Mouse (Mus musculus) duodenum, adult 2 months (tissue): ENCODE data around the gene Ankrd54. TPM values are rescaled to one million over a fixed set of nuclear protein-coding genes. Genes with fewer than 3 reads are reported as not detected.

Experiments used
- polyA plus RNA-seq: library from polyadenylated mRNA; depleted of rRNA; stranded (reverse); fragments of >200 nt; gene quantifications from 2 replicates; pipeline ENCODE4 v1.2.3, GENCODE M21; 2012; ENCODE audit warnings: low replicate concordance; rRNA removed

Gene Ankrd54
- 138 and 175 TPM in 2 replicates for polyA plus RNA-seq

GRCm38 (mm10) chr15:79062376-79063159 lies at the start of gene Ankrd54:
TSS of gene Ankrd54 (minus strand) at chr15:79062893.

GRCm38 (mm10) chr15:79108421-79109320 lies 46.0 kb upstream of the Ankrd54 start, which contains the start of gene Micall1:
TSS of gene Micall1 (plus strand) at chr15:79108898.

GRCm38 (mm10) chr15:79074913-79075532 lies 12.3 kb upstream of the Ankrd54 start, which contains the start of gene Eif3l:
TSS of gene Eif3l (plus strand) at chr15:79075179.

DNA sequence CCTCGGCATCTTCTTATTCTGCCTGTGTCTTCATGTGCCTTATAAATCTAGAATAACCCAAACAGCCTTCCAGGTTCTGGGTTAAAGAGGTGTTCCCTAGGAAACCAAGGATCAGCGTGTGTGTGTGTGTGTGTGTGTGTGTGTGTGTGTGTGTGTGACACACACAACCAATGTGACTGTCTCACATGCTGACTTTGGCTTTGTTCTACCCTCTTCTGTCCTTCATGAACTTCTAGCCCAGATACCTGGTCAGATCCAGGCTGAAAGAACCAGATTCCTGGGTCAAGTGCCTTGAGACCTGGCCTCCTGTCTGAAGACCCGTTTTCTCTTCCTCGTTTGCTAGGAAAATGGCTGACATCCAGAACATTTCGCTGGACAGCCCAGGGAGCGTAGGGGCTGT lies 21.1 kb downstream of the Ankrd54 start, which contains the start of gene Galr3:
Gene Galr3, plus strand, starts transcription at position 301 of the 400 bp plus-strand sequence.

GRCm38 (mm10) chr15:79028237-79028738 lies 34.4 kb downstream of the Ankrd54 start, which contains the start of gene H1f0:
TSS of gene H1f0 (plus strand) at chr15:79028450.

Other genes with a start within 250 kb of the Ankrd54 start
- 22.7 and 43.2 TPM in 2 replicates for gene Cdc42ep1, start 220.3 kb downstream of the Ankrd54 start, polyA plus RNA-seq
- 1,850 and 2,238 TPM in 2 replicates for gene Lgals2, start 207.4 kb downstream of the Ankrd54 start, polyA plus RNA-seq
- 106 and 145 TPM in 2 replicates for gene Gga1, start 185.7 kb downstream of the Ankrd54 start, polyA plus RNA-seq
- gene Gm49510, start 163.2 kb downstream of the Ankrd54 start, polyA plus RNA-seq: 0.12 and 0.13 TPM in 2 replicates
- gene Sh3bp1, start 163.1 kb downstream of the Ankrd54 start, polyA plus RNA-seq: 58.0 and 64.8 TPM in 2 replicates
- gene Pdxp, start 149.0 kb downstream of the Ankrd54 start, polyA plus RNA-seq: 3.9 and 4.0 TPM in 2 replicates
- 75.9 and 89.4 TPM in 2 replicates for gene Lgals1, start 136.2 kb downstream of the Ankrd54 start, polyA plus RNA-seq
- gene Nol12, start 128.0 kb downstream of the Ankrd54 start, polyA plus RNA-seq: 11.1 and 12.5 TPM in 2 replicates
- 49.7 and 55.3 TPM in 2 replicates for gene Triobp, start 115.2 kb downstream of the Ankrd54 start, polyA plus RNA-seq
- 146 and 201 TPM in 2 replicates for gene H1f0, start 34.4 kb downstream of the Ankrd54 start, polyA plus RNA-seq
- 8.1 and 19.3 TPM in 2 replicates for gene Galr3, start 21.0 kb downstream of the Ankrd54 start, polyA plus RNA-seq
- gene Eif3l, start 12.3 kb upstream of the Ankrd54 start, polyA plus RNA-seq: 66.9 and 77.4 TPM in 2 replicates
- gene Micall1, start 46.0 kb upstream of the Ankrd54 start, polyA plus RNA-seq: 19.0 and 20.5 TPM in 2 replicates
- gene Polr2f, start 78.1 kb upstream of the Ankrd54 start, polyA plus RNA-seq: 39.5 and 50.7 TPM in 2 replicates
- 0.91 and 1.4 TPM in 2 replicates for gene 1700088E04Rik, start 78.4 kb upstream of the Ankrd54 start, polyA plus RNA-seq
- gene Sox10, start 102.3 kb upstream of the Ankrd54 start, polyA plus RNA-seq: 2.8 and 3.6 TPM in 2 replicates
- 26.4 and 32.8 TPM in 2 replicates for gene Pick1, start 166.3 kb upstream of the Ankrd54 start, polyA plus RNA-seq
- gene Gm49486, start 166.5 kb upstream of the Ankrd54 start, polyA plus RNA-seq: 0.09 TPM in 1 of 2 replicates, not detected in the other
- 0.78 and 2.5 TPM in 2 replicates for gene Slc16a8, start 191.9 kb upstream of the Ankrd54 start, polyA plus RNA-seq
- gene Baiap2l2, start 222.6 kb upstream of the Ankrd54 start, polyA plus RNA-seq: 360 and 593 TPM in 2 replicates